Mouse (Mus musculus): Measurements from ENCODE around the gene Rpl14. TPM values are rescaled to one million over a fixed set of nuclear protein-coding genes. Genes with fewer than 3 reads are reported as not detected.

The Rpl14 gene
- total RNA-seq, 4 experiments from 2014 or later, result 290 to 355 (median 336) TPM

DNA sequence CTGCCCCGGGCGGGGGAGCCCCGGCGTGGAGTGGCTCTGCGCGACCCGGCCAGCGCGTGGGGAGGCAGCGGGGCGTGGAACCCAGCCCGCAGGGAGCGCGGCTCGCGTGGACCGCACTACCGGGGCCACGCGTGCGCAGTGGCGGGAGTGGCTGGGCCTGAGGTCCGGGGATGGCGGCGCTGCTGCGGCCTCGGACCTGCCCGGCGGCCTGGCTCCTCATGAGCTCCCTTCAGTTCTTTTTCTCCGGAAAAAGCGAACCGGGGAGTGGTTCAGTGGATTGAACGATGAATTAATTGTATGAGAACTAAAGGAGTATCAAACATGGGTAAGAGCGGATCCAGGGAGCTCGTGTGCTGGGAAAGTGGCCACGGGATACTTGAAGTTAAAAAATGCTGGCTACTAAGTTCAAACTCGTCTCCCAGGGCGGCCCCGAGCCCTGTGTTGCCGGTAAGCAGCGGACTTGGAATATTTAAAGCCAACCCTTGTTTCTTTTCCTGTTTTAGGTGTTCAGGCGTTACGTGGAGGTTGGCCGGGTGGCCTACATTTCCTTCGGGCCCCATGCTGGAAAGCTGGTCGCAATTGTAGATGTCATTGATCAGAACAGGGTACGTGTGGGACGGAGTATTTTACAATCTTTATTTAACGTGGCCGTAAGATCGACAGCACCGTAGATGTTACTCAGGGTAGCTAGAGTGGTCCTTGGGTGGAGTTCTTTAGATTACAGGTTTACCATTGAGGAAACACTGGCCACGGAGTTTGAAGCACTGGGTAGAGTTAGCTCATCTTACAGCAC lies 545 bp downstream of the Rpl14 start:
- DNase-seq (ENCODE audit: low spot score in 2 of 2), result no peak

DNA sequence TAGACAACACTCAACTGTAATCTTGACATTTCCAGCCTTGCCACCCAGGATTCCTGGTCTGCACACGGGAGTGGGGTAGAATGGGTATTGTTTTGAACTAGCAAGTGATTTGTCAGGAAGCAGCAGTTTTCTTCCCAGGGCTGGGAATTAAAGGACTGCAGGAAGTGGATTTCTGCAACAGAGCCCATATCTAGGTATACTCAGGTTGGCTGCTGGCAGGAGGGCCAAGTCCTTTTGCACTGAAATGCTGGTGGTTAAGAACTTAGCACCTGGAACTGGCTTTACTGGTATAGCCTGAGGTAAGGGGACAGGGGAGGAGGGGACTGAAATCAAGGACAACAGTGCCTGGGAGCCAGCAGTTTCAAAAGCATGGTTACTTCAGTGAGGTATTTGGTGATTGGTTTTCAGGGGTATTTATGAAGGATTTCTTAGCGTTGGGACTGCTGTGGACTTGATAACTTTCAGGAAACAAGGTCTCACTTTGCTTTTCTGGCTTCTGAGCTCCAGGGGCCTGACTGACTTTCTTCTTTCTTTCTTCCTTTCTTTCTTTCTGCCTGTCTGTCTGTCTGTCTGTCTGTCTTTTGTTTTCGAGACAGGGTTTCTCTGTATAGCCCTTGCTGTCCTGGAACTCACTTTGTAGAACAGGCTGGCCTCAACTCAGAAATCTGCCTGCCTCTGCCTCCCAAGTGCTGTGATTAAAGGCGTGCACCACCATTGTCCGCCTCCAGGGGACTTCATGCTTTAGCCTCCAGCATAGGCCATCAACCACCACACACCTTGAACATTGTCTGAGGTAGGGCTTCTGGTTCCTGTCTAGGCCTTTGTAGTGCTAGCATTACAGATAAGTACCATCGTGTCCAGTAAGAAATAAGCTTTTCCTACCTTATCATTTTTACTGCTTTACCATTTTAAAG lies 4.8 kb downstream of the Rpl14 start:
- DNase-seq (ENCODE audit: low spot score in 2 of 2), result no peak

DNA sequence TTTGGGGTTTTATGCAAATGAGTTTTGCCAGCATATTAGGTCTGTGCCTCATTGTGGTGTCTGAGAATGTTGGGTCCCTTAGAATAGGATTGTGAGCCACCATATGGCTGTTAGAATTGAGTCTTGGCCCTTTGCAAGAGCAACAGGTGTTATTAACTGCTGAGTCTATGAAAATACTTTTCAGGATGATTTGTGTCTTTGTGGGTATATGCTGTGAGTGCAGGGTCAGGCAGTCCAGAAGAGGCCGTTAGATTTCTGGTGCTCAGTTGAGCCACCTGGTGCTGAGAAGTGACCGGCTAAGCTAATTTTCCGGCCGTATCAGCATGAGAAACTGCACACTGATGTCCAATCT lies 5.4 kb downstream of the Rpl14 start:
- DNase-seq (ENCODE audit: low spot score in 2 of 2), result no peak

DNA sequence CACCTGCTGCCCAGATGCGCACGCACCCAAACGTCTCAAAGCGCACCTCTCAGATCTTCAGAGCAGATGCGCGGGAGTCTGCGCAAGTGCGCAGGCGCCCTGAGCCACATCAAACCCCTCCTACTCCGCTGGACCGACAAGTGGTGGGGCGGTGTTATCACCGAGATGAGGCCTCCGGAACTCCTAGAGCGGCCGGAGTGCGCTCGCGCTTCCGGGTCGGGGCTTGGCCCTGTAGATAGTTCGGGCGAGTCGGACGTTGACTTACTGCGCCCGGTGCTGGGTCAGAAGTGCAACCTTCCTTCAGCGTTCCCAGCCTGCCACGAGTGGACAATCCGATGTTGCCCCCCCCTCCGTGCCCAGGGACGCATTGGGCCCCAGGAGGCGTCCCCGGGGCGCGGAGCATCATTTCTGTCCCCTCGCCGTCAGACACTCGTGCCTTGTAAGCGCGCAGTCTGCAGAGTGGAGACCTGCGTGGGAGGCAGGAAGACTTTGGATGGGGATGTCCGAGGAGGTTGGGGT lies 5.9 kb downstream of the Rpl14 start:
- DNase-seq (ENCODE audit: low spot score in 2 of 2), result peak; percentile 45 to 88

DNA sequence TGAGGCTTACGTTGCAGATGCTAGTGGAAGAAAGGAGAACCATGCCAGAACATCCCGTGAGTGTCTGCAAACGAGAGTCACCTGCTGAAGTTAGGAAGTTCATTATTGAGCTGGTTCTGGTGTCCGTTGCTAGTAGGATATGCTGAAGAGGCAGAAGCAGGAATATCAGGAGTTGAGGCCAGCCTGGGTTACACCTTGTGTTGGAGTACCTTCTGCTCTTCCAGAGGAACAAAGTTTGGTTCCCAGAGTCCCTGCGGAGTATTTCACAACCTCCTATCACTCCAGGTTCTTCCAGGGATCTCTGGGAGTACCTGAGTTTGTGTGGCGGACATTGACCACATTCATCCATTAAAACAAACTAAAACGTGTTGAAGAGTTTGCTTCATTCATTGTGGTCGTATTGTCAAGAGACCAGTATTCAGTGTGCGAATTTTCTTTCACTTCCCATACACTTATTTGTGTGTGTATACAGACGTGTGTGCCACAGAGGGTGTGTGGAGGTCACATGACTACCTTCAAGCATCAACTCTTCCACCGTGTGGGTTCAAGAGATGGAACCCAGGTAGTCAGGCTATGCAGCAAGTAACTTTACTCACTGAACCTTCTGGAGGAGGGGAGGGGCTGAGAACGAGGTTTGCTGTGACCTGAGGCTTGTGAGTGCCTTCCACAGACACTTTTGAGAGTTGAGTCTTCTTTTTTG lies 6.6 kb downstream of the Rpl14 start:
- DNase-seq (ENCODE audit: low spot score in 2 of 2), result no peak

DNA sequence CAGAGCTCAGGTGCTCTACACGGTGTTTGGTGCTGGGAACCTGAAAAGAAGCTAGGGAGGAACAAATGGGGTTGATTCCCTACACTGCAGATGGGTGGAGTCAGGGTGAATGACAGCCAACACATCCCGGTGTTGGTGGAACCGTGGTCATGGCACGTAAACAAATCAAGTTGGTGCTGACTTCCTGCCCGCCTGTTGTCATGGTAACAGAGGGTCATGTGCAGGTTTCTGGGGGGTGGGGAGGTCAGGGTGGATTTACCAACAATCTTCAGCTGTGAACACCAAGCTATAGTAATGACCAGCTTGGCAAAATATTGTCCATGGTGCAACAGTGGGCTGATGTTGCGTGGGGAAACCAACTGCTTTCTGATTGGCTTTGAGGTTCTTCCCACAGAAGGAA lies 7.5 kb downstream of the Rpl14 start:
- DNase-seq (ENCODE audit: low spot score in 2 of 2), result no peak

DNA sequence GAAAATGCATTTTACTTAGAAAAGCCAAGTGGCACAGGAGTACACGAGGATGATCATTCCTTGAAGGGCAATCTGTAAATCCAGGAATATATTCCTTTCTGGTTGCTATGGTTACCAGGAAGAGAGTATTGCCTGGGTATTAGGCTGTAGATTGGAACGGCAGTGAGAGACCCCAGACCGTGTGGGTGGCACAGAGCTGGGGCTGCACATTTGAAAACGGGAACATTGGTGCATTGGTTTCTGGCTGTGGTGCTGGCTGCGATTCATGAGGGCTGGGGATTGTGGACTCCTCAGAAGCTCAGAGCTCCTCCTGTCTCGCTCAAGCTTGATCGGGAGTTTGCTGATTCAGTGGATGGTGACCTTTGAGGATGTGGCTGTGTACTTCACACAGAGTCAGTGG lies 8.6 kb downstream of the Rpl14 start:
- DNase-seq (ENCODE audit: low spot score in 2 of 2), result no peak

DNA sequence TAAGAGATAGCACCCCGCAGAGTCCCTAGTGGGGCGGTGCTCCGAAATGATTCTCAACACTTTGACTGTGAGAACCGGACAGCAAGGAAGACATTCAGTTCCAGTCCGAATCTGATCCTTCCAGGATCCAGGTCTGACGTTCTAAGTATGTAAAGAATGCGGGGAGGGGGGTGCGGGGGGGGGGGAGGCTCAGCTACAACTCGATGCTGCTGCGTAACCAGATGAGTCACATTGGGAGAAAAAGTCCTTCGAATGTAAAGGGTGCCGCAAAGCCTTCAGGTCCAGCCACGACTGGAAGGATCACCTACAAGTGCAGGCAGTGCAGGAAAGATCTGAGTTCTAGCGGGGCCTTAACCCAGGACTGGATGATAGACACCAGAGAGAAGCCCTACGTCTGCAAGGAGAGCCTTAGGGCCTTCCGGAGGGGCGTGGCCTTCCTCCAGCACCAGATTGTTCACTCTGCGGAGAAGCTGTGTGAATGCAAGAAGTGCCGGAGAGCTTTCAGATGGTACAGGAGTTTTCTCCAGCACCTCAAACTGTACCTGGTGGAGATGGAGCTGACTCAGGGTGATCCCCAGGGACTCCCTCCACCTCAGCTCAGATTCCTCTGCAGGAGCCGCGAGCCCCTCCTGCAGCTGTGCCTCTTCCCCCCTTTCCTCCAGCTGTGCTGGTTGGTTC lies 10.8 kb downstream of the Rpl14 start:
- peak in 1 of 2 experiments; percentile 29 for DNase-seq (ENCODE audit: low spot score in 2 of 2)

DNA sequence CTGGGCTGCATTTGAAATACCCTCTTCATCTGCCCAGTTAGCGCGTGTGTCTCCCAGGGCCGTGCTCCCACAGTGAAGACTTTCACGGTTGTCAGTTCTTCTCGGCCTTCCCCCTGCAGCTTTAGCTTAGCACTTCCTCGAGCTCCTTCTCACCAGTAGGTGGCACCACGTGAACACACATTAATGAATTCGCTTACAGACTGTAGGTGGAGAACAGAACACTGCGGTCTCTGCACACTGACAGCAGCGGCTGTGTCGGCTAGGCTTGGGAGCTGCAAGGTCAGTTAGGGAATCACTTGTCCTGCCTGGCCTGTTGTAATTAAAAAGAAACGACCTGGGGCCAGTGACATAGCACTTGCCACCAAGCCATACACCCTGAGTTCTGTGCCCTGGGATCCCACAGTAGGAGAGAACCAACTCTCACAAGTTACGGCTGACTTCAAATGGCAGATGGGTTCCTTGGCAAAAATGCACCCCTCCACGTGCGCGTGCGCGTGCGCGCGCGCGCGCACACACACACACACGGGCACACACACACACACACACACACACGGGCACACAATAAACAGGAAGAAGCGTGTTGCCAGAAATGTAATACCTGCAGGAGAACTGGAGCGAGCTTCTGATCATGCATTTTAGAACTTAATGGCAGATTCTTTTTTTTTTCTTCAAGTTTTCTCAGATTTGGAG lies 11.5 kb downstream of the Rpl14 start:
- peak; percentile 74 to 79 for DNase-seq (ENCODE audit: low spot score in 2 of 2)

DNA sequence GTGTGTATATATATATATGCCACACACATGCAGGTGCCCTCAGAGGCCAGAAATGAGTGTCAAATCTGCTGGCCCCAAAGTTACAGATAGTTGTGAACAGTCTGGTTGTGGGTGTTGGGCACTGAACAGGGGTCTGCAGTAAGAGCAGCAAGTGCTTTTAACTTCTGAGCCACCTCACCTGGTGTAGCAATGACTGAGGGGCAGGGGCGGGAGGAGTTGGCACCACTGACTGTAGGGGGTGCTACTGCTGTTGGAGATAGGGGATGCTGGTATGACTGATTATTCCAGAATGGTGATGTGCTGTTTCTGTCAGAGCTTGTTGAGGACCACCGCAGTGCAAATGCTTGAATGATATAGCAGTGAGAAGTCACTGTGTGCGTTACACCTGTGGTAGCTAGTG lies 12.1 kb downstream of the Rpl14 start:
- no peak for DNase-seq (ENCODE audit: low spot score in 2 of 2)

DNA sequence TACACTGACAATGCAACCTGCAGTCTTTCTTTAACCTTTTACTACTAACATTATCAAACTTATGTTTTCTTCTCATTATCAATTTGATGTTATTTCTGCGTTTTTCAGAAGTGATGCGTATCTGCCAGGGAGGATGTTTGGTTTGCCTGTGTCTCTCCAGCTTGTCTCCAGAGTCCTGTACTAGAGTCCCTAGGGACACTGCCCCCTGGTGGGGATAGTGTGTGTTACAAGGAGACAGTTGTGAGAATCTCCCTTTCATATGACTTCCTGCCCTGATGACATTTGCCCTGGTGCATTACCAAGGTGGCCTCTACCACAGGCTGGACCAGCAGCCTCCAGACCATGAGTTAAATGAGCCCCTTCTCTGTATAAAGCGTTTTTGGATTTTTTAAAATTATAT lies 15.3 kb downstream of the Rpl14 start:
- peak in 1 of 2 experiments; percentile 28 for DNase-seq (ENCODE audit: low spot score in 2 of 2)

DNA sequence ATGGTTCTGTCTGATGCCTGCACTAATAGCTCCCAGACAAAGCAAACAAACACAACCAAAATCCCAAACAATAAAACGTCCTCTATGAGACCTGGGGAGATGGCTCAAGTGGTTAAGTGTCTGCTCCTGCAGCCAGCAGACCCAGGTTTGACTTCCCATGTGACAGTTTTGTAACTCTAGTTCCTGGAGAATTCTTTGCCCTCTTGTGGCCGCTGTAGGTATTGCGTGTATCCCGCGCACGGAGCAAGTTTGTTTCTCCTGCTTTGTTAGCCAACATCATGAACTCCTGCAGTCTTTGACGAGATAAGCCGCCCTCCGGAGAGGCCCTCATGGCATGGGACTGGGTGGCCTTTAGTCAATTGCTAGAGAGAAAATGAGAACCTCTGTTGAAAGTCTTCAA lies 20.2 kb downstream of the Rpl14 start:
- DNase-seq (ENCODE audit: low spot score in 2 of 2), result peak; percentile 28 to 80

DNA sequence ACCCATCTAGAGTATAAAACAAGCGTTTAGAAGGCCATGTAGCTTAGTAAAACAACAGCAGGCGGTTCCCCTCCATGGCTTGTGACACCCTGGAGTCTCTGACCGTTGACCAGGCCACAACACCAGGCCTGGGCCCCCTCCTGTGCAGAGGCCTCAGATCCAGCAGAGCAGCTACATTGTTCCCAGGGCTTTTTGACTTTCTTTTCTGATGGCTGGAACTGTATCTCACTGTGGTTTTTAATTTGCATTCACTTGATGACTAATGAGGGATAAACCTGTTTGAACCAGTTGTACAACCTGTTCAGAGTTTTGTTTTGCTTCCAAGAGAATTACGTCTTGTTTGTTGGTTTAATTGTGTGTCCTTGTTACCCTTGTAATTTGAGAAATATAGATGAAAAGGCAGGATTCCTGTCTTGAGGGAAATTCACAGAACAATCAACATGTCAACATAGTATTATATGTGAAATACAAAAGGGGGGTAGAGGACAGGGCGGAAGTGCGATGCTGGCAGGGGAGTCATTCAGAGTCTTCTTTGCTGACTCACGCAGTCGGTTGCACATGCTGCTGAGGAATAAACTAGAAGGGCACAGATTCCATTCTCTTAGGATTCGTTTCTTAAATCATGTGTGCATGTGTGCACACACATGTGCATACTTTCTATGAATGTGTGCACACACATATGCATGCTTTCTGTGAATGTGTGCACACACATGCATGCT lies 22.3 kb downstream of the Rpl14 start:
- no peak for DNase-seq (ENCODE audit: low spot score in 2 of 2)

DNA sequence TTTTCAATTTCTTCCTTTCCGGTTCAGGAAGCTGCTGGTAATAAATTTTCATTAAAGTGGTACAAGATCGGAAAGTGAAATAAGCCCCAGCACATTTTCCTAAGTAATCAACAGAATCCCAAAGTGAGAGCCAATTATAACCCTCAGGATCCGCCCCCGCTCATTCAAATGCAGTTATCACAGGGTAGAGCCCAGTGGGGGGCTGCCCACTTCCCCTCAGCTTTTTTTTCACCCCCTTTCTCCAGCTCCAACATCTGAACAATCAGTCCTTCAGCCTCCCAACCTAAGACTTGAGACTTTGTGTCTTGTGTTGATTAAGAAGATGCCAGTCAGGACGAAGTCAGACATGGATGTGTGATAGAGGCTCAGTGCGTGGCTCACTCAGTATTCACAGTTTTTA lies 23.6 kb downstream of the Rpl14 start:
- no peak for DNase-seq (ENCODE audit: low spot score in 2 of 2)

DNA sequence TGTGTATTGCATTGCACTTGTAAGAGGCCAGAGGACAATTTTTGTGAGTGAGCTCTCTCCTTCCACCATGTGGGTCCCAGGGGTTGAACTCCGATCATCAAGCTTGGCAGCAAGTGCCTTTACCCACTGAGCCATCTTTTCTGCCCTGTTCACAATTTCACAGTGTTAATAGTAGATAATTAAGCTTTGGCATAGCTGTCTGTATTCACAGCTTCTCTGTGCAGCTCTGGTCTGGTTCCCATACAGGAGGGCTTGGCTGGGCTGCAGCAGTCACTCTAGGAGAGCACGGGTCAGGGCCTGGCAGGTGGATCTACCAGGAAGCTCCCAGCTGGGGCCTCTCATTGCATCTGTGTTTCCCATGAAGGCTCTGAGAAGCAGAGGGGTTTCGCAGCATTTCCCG lies 24.1 kb downstream of the Rpl14 start:
- no peak for DNase-seq (ENCODE audit: low spot score in 2 of 2)

DNA sequence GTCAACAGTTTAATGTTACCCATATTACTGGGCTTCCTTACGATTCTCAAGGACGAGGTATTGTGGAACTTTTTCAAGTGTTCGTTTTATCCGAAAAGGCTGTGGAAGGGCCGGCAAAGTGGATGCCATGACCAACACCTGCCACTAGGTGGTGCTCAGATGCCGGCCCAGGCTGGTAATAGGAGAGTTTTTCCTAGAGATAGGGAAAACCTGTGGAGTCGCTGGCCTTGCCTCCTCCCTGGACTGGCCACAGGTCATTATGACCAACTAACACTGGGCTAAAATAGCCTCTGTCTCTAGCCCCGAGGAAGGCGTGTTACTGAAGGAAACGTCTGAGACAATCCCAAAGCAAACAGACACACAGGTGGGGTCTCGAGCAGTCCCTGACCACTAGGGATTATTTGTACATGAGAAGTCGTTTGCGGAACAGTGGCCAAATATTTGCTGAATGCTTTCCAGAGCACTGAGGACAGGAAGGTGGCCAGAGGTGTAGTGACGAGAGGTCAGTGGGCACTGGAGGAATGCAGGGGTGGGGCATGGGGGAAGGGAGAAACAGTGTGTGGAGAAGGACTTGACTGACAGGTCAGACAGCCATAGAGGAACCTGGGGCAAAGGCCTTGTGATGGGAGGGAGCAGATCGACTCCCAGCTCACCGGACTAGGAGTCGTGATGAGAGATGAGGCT lies 30.4 kb downstream of the Rpl14 start:
- peak; percentile 18 to 68 for DNase-seq (ENCODE audit: low spot score in 2 of 2)

DNA sequence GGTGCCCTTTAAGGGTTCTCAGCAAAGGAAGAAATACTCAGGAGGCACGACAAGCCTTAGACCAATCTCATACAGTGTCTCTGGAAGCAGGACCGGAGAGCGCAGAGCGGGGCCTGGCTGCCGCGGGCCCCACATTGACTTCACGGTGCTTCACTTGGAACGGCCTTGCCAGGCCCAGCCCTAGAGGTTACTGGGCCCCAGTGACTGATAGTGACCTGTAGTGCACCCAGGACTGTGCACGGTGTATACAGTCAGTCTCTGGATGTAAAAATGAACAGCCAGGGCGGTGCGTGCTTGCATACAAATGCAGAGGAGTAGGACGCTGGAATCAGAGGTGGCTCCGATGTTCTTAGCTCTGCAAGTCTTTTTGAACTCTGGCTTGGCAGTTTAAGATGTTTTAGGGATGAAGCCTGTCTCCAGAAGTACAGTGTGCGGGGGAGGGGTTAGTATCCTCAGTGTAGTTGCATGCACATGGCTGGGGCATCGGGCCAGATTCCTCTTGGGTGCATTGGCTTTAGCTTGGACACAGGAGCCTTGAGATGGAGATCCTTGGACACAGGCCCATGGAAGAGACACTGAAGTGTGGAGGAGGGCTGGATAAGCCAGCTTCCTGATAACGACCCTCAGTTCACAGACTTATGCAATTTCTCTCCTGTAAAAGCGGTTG lies 31.1 kb downstream of the Rpl14 start:
- DNase-seq (ENCODE audit: low spot score in 2 of 2), result peak in 1 of 2 experiments; percentile 25

DNA sequence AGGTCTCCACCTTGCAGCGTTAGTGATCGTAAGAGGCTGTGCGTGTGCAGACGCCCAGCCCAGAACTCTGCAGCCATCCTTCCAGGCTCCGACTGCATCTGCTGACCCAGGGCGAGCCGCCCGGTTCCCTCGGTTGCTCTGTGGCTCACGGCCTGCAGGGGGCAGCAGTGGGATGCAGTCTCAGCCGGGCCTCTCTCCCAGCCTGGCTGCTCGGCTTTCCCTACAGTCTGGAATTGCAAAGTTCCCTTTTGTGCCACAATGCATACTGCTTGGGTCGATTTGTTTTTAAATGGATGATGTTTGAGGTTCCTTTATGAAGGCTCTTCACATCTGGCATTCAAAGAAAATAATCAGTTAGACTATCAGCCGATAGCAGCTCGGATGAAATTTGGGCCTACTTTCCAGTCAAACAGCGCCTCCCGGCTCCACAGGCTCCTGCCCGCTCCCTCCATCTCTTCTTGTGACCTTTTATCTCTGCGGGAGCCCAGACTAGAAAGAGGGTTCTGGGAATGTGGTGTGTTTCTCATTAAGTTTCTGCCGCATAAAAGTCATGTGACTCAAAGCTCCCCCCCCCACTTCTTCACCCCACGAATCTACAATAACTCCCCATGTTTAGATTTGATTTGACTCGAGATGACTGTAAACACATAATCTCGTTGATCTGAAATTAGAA lies 31.7 kb downstream of the Rpl14 start:
- DNase-seq (ENCODE audit: low spot score in 2 of 2), result peak; percentile 74 to 89
